Mouse (Mus musculus) inflammation-experienced regulatory T-cells, adult 6 months (primary cell): ENCODE data around the gene Ddb1. TPM values are rescaled to one million over a fixed set of nuclear protein-coding genes. Genes with fewer than 3 reads are reported as not detected.

Experiments used
- ATAC-seq: one replicate; pipeline ENCODE4 v1.8.0; 2017
- polyA plus RNA-seq, 3 experiments: library from polyadenylated mRNA; unstranded; fragments of 100-300 nt; shearing (Covaris generic); gene quantifications; one replicate each; pipeline ENCODE4 v1.2.1; 2017

Ddb1 gene
- polyA plus RNA-seq, 3 experiments from 2014 or later = 94.0 to 107 (median 105) TPM

DNA sequence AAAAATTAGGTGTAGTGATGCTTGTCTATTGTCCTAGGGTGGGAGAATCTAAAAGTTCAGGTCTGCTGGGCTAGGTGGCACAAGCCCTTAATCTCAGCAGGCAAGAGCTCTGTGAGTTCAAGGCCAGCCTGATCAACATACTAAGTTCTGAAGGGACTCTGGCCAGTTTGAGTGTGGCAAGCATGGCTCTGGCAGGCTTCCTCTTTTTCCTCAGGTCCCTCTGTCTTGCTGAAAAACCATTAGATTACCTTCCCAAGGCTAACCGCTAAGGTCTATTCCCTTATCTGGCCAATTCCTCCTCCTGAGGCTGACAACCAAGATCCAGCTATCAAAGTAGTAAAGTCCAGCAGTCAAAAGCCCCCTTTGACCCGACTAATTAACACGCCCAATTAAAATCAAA, 57.5 kb downstream of the Ddb1 start:
- no peak for ATAC-seq

DNA sequence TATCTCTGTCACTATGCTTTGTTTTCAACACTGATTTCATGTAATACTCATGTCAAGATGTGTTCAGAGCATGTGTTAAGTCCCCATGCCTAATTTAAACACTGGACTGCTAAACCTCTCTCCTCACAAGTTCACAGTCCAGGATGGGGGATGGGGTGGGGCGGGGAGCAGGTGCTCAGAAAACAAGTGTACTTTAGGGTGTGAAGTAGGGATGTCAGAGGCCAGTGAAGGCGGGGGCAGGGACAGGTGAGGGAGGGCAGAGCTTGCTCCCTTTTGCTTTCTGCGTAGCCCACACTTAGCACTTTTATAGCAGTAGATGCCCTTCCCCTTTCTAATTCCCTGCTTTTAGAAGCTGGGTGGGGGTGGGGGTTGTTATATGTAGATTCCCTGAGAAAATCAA, 60.0 kb downstream of the Ddb1 start:
- ATAC-seq = no peak

GRCm38 (mm10) chr19:10665499-10665898, 60.4 kb downstream of the Ddb1 start:
- ATAC-seq = no peak

- ATAC-seq = no peak
These were observed 66.2 kb downstream of the Ddb1 start for GRCm38 (mm10) chr19:10671319-10671718.

DNA sequence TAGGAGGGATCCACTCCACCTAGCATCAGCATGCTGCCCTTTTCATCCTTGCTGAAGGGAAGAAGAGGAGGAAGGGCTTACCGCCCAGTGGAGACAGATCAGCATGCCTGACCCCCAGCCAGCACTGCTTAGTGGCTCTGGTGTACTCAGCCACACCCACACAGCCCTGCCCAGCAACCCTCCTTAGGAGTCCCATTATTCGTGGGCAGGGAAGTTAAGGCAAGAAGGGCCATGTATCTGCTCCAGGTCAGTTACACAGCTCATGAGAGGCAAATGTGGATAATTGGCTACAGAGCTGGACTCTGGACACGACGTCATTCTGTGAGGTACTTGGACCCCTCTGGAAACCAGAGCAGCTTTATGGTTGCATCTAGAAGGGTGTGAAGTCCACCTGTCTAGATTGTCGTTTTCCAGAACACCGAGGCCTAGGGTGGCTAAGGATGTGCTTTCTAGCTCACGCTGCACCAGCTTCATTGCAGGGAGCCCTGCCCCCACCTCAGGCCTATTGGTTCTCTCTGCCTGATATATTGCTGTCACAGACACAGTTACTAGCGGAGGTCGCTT, 66.8 kb downstream of the Ddb1 start:
- ATAC-seq = no peak

DNA sequence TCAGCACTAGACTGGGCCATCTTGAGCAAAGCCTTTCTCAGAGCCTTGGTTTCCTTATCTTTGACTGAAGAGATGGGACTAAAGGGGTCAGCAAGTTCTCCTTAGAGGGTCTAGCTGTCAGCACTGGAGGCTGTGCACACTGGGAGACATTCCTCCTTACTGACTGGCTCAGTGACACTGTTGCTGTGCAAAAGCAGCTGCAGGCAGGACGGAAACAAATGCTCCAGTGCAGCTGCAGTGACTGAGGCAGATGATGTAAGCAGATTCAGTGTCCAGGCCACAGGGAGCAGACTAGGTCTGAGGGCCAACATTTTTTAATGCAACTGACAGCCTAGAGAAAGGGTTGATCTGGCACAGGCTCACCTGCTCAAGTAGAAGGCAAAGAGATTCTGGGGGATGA, 68.1 kb downstream of the Ddb1 start:
- no peak for ATAC-seq

GRCm38 (mm10) chr19:10676656-10677055, 71.5 kb downstream of the Ddb1 start:
- ATAC-seq = no peak

DNA sequence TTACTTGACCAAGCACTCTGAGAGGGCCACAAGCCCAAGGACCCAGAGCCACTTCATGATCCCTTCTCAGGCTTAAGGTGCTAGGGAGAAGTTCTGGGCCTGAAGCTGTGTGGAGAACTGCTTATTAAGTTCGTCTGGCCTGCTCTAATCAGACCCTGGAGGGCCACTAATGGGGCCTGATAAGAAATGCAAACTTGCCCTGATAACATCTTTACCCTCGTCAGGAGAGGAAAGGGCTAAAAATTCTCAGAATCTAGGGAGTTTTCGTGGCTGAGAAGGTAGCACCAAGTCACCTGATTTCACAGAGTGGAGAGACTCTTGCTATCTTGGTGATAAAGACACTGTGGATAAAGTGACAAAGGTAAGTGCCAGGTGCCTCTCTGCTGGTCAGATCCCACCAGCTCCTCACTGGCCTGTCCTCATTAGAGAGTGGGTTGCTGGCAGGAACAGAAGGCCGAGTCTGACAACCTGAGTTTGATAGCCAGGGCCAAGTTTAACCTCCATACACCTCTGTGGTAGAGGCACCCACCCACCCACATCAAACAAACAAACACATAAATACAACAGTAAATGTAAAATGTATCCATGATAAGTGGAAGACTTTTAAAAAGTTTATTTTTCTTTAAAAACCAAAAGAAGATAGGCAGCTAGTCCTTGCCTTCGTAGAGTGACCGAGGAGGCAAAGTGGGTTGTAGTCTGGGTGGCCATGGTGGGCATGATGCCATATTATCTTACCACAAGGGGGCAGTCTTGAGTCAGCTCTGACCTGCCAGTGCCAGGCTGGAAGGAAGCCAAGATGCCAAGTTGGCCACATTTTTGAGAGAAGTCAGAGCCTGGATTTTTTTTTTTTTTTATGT, 73.0 kb downstream of the Ddb1 start, which contains the start of gene Pga5:
Gene Pga5 (minus strand): TSS at position 157 of the 857 bp plus-strand sequence.
- no peak for ATAC-seq

DNA sequence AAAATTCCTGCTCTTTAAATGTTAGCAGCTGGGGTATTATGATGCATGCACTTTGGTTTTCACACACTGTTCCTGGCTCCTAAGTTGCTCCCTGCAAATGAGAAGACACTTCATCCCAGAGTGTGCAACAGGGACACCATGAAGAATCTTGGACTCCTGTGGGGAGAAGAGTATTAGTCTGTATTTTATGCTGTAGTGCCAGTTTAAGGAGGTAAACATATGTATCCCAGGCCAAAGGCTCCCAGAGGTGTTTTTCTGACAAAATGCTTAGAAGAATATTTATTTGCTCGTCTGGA, 73.6 kb downstream of the Ddb1 start:
- no peak for ATAC-seq

Other genes starting within 250 kb of the Ddb1 start
- gene Syt7, start 216.2 kb upstream of the Ddb1 start, polyA plus RNA-seq = under 1 TPM in 1 of 3 experiments, not detected in 2; 0.05 TPM
- gene Lrrc10b, start 147.9 kb upstream of the Ddb1 start, polyA plus RNA-seq = not detected
- gene Ppp1r32, start 122.4 kb upstream of the Ddb1 start, polyA plus RNA-seq = under 1 TPM in 2 of 3 experiments, not detected in 1; 0.30 to 0.73 TPM
- gene Cpsf7, start 80.1 kb upstream of the Ddb1 start, polyA plus RNA-seq = 10 to 100 TPM; 44.3 to 78.6 (median 67.6) TPM
- 10 to 100 TPM; 87.1 to 95.9 (median 94.8) TPM for gene Sdhaf2, start 79.2 kb upstream of the Ddb1 start, polyA plus RNA-seq
- 10 to 100 TPM in 1 of 3 experiments, 1 to 10 TPM in 2; 5.3 to 11.9 (median 9.8) TPM for gene Tmem216, start 49.1 kb upstream of the Ddb1 start, polyA plus RNA-seq
- gene Cyb561a3, start 28.2 kb upstream of the Ddb1 start, polyA plus RNA-seq = 10 to 100 TPM; 31.7 to 42.7 (median 34.1) TPM
- 10 to 100 TPM; 17.8 to 20.5 (median 18.6) TPM for gene Tmem138, start 28.0 kb upstream of the Ddb1 start, polyA plus RNA-seq
- 10 to 100 TPM in 1 of 3 experiments, 1 to 10 TPM in 2; 8.4 to 10.7 (median 9.5) TPM for gene Tkfc, start 327 bp downstream of the Ddb1 start, polyA plus RNA-seq
- gene Vwce, start 28.9 kb downstream of the Ddb1 start, polyA plus RNA-seq = under 1 TPM in 1 of 3 experiments, not detected in 2; 0.79 TPM
- gene Pga5, start 72.7 kb downstream of the Ddb1 start, polyA plus RNA-seq = not detected
- 10 to 100 TPM; 11.4 to 15.9 (median 14.1) TPM for gene Vps37c, start 83.4 kb downstream of the Ddb1 start, polyA plus RNA-seq
- gene Cd5, start 133.7 kb downstream of the Ddb1 start, polyA plus RNA-seq = 100 to 1,000 TPM; 355 to 487 (median 480) TPM
- gene Cd6, start 224.7 kb downstream of the Ddb1 start, polyA plus RNA-seq = 100 to 1,000 TPM; 356 to 569 (median 520) TPM
- 10 to 100 TPM in 1 of 3 experiments, 1 to 10 TPM in 2; 3.2 to 16.7 (median 3.3) TPM for gene Slc15a3, start 234.4 kb downstream of the Ddb1 start, polyA plus RNA-seq